Comparison of ENCODE assay signal across 24 mouse cellular contexts in genomic region chr2:174257312-174257711, GRCm38 (mm10).
"Had no signal": no experiment of that assay in that cellular context is flagged by ENCODE, and none has a peak within 500 bp of the region (broad histone marks: within the 10 kb centered on the region; RNA-seq: fewer than 3 reads in every experiment).

No protein-coding gene starts in this region.

- H3K9me3 ChIP-seq: heart, embryonic 13.5 days; heart, embryonic 15.5 days; hindbrain, embryonic 13.5 days; hindbrain, embryonic 15.5 days; intestine, embryonic 15.5 days; limb, embryonic 13.5 days; limb, embryonic 15.5 days; liver, embryonic 12.5 days had no signal

- H3K27ac ChIP-seq: heart, adult 2 months; heart, embryonic 13.5 days; heart, embryonic 15.5 days; hindbrain, embryonic 13.5 days; hindbrain, embryonic 15.5 days; intestine, embryonic 15.5 days; layer of hippocampus, adult 2 months; left cerebral cortex, adult 2 months; limb, embryonic 13.5 days; limb, embryonic 15.5 days; liver, embryonic 12.5 days had no signal

- ATAC-seq: inflammation-experienced regulatory T-cells, adult 6 months; intestine, embryonic 15.5 days; intestine, postnatal 0 days; liver, embryonic 12.5 days had no signal

- H3K9ac ChIP-seq: heart, embryonic 13.5 days; heart, embryonic 15.5 days; hindbrain, embryonic 13.5 days; hindbrain, embryonic 15.5 days; intestine, embryonic 15.5 days; limb, embryonic 13.5 days; limb, embryonic 15.5 days; liver, embryonic 12.5 days had no signal

- H3K36me3 ChIP-seq: heart, embryonic 13.5 days; heart, embryonic 15.5 days; hindbrain, embryonic 13.5 days; hindbrain, embryonic 15.5 days; intestine, embryonic 15.5 days; limb, embryonic 13.5 days; limb, embryonic 15.5 days; liver, embryonic 12.5 days had no signal

- H3K4me1 ChIP-seq: heart, embryonic 15.5 days; hindbrain, embryonic 15.5 days; intestine, embryonic 15.5 days; limb, embryonic 15.5 days; liver, embryonic 12.5 days had no signal

- H3K27me3 ChIP-seq: heart, embryonic 15.5 days; hindbrain, embryonic 13.5 days; hindbrain, embryonic 15.5 days; intestine, embryonic 15.5 days had no signal

- H3K4me3 ChIP-seq: heart, adult 2 months; heart, embryonic 13.5 days; heart, embryonic 15.5 days; hindbrain, embryonic 13.5 days; hindbrain, embryonic 15.5 days; intestine, embryonic 15.5 days; layer of hippocampus, adult 2 months; left cerebral cortex, adult 2 months; limb, embryonic 13.5 days; limb, embryonic 15.5 days; liver, embryonic 12.5 days had no signal

- DNase-seq: gastrocnemius, postnatal 14 days; gastrocnemius, postnatal 36 days; heart, adult 11 months; heart, adult 2 months; heart, postnatal 14 days; heart, postnatal 36 days; kidney, adult 18-20 months; kidney, adult 8-10 months; kidney, postnatal 10 days; kidney, postnatal 25 days; kidney, postnatal 4 days had no signal

- H3K4me2 ChIP-seq: heart, embryonic 11.5 days; heart, embryonic 13.5 days; heart, embryonic 15.5 days; hindbrain, embryonic 13.5 days; hindbrain, embryonic 15.5 days; intestine, embryonic 15.5 days; limb, embryonic 13.5 days; limb, embryonic 15.5 days; liver, embryonic 12.5 days had no signal
